Mouse (Mus musculus): Measurements from ENCODE around the gene Cyp4x1. TPM values are rescaled to one million over a fixed set of nuclear protein-coding genes. Genes with fewer than 3 reads are reported as not detected.

Cyp4x1 gene
- total and polyA plus RNA-seq, 2 experiments from 2014 or later, result 11.3 to 24.7 TPM

GRCm38 (mm10) chr4:115079821-115080349, 54.2 kb downstream of the Cyp4x1 start:
- Histone ChIP-seq H3K4me3 (ENCODE audit: low read depth, low read length) (no peak overlapping the region), H3K4me1 (ENCODE audit: insufficient read depth, low read length) (peaks cover 4% of the 10 kb centered on the region; the same call in 1 of the 2 replicates), H3K27ac (ENCODE audit: low read depth, low read length) (no peak overlapping the region), H3K4me2 (ENCODE audit: low read depth, low read length, poor library complexity, severe bottlenecking) (no peak overlapping the region), H3K9me3 (ENCODE audit: low read length) (no peaks in the 10 kb centered on the region), H3K9ac (replicated peaks; ENCODE audit: low read length, poor library complexity, severe bottlenecking) (no peak overlapping the region), H3K36me3 (ENCODE audit: insufficient read depth, low read length) (no peaks in the 10 kb centered on the region), H3K27me3 (ENCODE audit: insufficient read depth, low read length) (no peaks in the 10 kb centered on the region)
- no peak for DNase-seq (ENCODE audit: low spot score)
- peak; percentile 58; the same call in 1 of the 2 replicates for ATAC-seq (ENCODE audit: low FRiP score)
- no peak for TF ChIP-seq CTCF (IDR thresholded peaks at IDR 0.05)
- 19% methylated on average over 5 of the region's 5 CpGs for WGBS

GRCm38 (mm10) chr4:115078892-115079820, 54.9 kb downstream of the Cyp4x1 start:
- Histone ChIP-seq H3K9ac (replicated peaks; ENCODE audit: low read length, poor library complexity, severe bottlenecking) (no peak overlapping the region), H3K4me2 (ENCODE audit: low read depth, low read length, poor library complexity, severe bottlenecking) (no peak overlapping the region), H3K4me3 (ENCODE audit: low read depth, low read length) (no peak overlapping the region), H3K4me1 (ENCODE audit: insufficient read depth, low read length) (peaks cover 4% of the 10 kb centered on the region; the same call in 1 of the 2 replicates), H3K9me3 (ENCODE audit: low read length) (no peaks in the 10 kb centered on the region), H3K27ac (ENCODE audit: low read depth, low read length) (no peak overlapping the region), H3K36me3 (ENCODE audit: insufficient read depth, low read length) (no peaks in the 10 kb centered on the region), H3K27me3 (ENCODE audit: insufficient read depth, low read length) (no peaks in the 10 kb centered on the region)
- DNase-seq (ENCODE audit: low spot score), result peak; percentile 82
- TF ChIP-seq CTCF (IDR thresholded peaks at IDR 0.05), result no peak
- ATAC-seq (ENCODE audit: low FRiP score), result peak; percentile 79
- 16% methylated on average over 10 of the region's 10 CpGs for WGBS

GRCm38 (mm10) chr4:115075204-115075915, 58.7 kb downstream of the Cyp4x1 start:
- Histone ChIP-seq H3K27ac (ENCODE audit: low read depth, low read length) (no peak overlapping the region), H3K27me3 (ENCODE audit: insufficient read depth, low read length) (no peaks in the 10 kb centered on the region), H3K4me3 (ENCODE audit: low read depth, low read length) (no peak overlapping the region), H3K9ac (replicated peaks; ENCODE audit: low read length, poor library complexity, severe bottlenecking) (no peak overlapping the region), H3K4me1 (ENCODE audit: insufficient read depth, low read length) (peaks cover 4% of the 10 kb centered on the region; the same call in 1 of the 2 replicates), H3K4me2 (ENCODE audit: low read depth, low read length, poor library complexity, severe bottlenecking) (no peak overlapping the region), H3K36me3 (ENCODE audit: insufficient read depth, low read length) (no peaks in the 10 kb centered on the region), H3K9me3 (ENCODE audit: low read length) (no peaks in the 10 kb centered on the region)
- ATAC-seq (ENCODE audit: low FRiP score), result no peak
- no peak for TF ChIP-seq CTCF (IDR thresholded peaks at IDR 0.05)
- 56% methylated on average over 3 of the region's 3 CpGs for WGBS
- no peak for DNase-seq (ENCODE audit: low spot score)

- ATAC-seq (ENCODE audit: low FRiP score) (no peak), DNase-seq (ENCODE audit: low spot score) (no peak)
- WGBS, result 89% methylated on average over 1 of the region's 1 CpGs
- Histone ChIP-seq H3K27me3 (ENCODE audit: insufficient read depth, low read length) (no peaks in the 10 kb centered on the region), H3K4me1 (ENCODE audit: insufficient read depth, low read length) (peaks cover 4% of the 10 kb centered on the region; the same call in 1 of the 2 replicates), H3K27ac (ENCODE audit: low read depth, low read length) (no peak overlapping the region), H3K36me3 (ENCODE audit: insufficient read depth, low read length) (no peaks in the 10 kb centered on the region), H3K9ac (replicated peaks; ENCODE audit: low read length, poor library complexity, severe bottlenecking) (no peak overlapping the region), H3K4me2 (ENCODE audit: low read depth, low read length, poor library complexity, severe bottlenecking) (no peak overlapping the region), H3K9me3 (ENCODE audit: low read length) (no peaks in the 10 kb centered on the region), H3K4me3 (ENCODE audit: low read depth, low read length) (no peak overlapping the region)
- TF ChIP-seq CTCF (IDR thresholded peaks at IDR 0.05), result no peak
Observed at GRCm38 (mm10) chr4:115074789-115075188, 59.3 kb downstream of the Cyp4x1 start.

GRCm38 (mm10) chr4:115071668-115072067, 62.4 kb downstream of the Cyp4x1 start:
- Histone ChIP-seq H3K9me3 (ENCODE audit: low read length) (no peaks in the 10 kb centered on the region), H3K27ac (ENCODE audit: low read depth, low read length) (no peak overlapping the region), H3K9ac (replicated peaks; ENCODE audit: low read length, poor library complexity, severe bottlenecking) (no peak overlapping the region), H3K36me3 (ENCODE audit: insufficient read depth, low read length) (peaks cover 4% of the 10 kb centered on the region), H3K4me2 (ENCODE audit: low read depth, low read length, poor library complexity, severe bottlenecking) (no peak overlapping the region), H3K4me3 (ENCODE audit: low read depth, low read length) (no peak overlapping the region), H3K27me3 (ENCODE audit: insufficient read depth, low read length) (no peaks in the 10 kb centered on the region; the same call in 1 of the 2 replicates), H3K4me1 (ENCODE audit: insufficient read depth, low read length) (no peaks in the 10 kb centered on the region)
- no peak for TF ChIP-seq CTCF (IDR thresholded peaks at IDR 0.05)
- WGBS, result 60% methylated on average over 1 of the region's 1 CpGs
- ATAC-seq (ENCODE audit: low FRiP score) (no peak), DNase-seq (ENCODE audit: low spot score) (no peak)

Measured in midbrain, postnatal 0 days (tissue).